Mouse (Mus musculus) T-helper 2 cell (primary cell): ENCODE data around the gene Mia2.
"Not testable (repeated sequence)": the region's sequence is repeated elsewhere in the genome, so short reads cannot be mapped to it uniquely, and the experiment has no call there.

Experiments used
- in situ Hi-C: fragments of 300-600 bp; cut with MboI, MseI; formaldehyde crosslinking; loops from one replicate; pipeline ENCODE4 v1.15.1; 2025; ENCODE audit warnings: high pct_unique_total_duplicates

The Mia2 gene

GRCm38 (mm10) chr12:59228401-59228800 lies 132.8 kb downstream of the Mia2 start:
- in situ Hi-C loops = no loop called here

- in situ Hi-C loops = no loop called here
Observed at GRCm38 (mm10) chr12:59238434-59238833, 142.8 kb downstream of the Mia2 start.

GRCm38 (mm10) chr12:59241031-59241430 lies 145.4 kb downstream of the Mia2 start:
- in situ Hi-C loops = not testable (repeated sequence)
